Mouse (Mus musculus) cerebellum, postnatal 4 days (tissue): ENCODE measurements around the gene Cacna1h.
A peak's percentile ranks its signal among the peaks of the same experiment; 100 is the strongest.

Experiments
- DNase-seq, 2 experiments: peaks; one replicate each; pipeline ENCODE4 v3.0.0; 2022; ENCODE audit warnings: low spot score in 2 of 2, mixed read lengths in 1 of 2

Gene Cacna1h

GRCm38 (mm10) chr17:25433617-25434606 lies at the start of gene Cacna1h:
Cacna1h (minus strand) TSS chr17:25433783.
- peak; percentile 54 to 73 for DNase-seq

- DNase-seq = no peak
These were observed 48.5 kb upstream of the Cacna1h start for GRCm38 (mm10) chr17:25482092-25482491.

GRCm38 (mm10) chr17:25480820-25481219 lies 47.2 kb upstream of the Cacna1h start:
- DNase-seq = no peak

DNA sequence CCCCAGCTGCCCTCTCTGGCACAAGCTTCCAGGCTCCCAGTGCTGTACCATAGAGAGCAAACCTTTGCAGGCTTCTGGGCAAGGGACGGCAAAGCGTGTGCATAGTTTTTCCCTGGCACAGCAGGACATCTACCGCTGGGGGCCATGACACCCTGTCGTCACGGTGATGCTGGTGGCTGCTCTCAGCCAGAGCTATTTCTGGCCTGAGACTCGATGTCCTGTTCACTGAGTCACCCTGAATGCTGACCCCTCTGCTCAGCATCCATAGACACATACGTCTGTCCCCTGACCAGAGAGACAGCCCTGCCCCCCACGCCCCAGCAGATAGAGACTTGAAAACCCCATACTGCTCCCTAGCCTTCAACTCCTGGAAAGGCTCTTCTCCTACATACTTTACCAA lies 46.6 kb upstream of the Cacna1h start:
- DNase-seq = no peak

- peak in 1 of 2 experiments; percentile 64 for DNase-seq
These were observed 42.6 kb upstream of the Cacna1h start for GRCm38 (mm10) chr17:25475946-25476744.

- peak in 1 of 2 experiments; percentile 59 for DNase-seq
These were observed 40.9 kb upstream of the Cacna1h start for GRCm38 (mm10) chr17:25474330-25475077.

DNA sequence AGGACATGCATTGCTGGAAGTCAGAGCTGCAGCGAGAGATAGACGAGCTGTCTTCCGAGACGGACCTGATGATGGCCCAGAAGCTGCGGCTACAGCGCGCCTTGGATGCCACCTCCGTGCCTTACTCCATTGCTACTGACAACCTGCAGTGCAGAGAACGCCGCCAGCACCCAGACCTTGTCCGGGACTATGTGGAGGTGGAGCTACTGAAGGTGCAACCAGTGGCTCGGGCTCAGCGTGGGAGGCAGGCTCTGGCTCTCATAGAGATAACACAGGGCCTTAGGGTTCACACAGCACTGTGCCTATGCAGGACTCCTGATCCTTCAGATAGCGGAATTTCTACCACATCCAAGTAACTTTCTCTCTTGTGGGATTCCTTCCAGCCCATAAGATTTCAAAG lies 38.5 kb upstream of the Cacna1h start:
- no peak for DNase-seq

- DNase-seq = peak in 1 of 2 experiments; percentile 16
These were observed 37.8 kb upstream of the Cacna1h start for GRCm38 (mm10) chr17:25471418-25471817.

DNA sequence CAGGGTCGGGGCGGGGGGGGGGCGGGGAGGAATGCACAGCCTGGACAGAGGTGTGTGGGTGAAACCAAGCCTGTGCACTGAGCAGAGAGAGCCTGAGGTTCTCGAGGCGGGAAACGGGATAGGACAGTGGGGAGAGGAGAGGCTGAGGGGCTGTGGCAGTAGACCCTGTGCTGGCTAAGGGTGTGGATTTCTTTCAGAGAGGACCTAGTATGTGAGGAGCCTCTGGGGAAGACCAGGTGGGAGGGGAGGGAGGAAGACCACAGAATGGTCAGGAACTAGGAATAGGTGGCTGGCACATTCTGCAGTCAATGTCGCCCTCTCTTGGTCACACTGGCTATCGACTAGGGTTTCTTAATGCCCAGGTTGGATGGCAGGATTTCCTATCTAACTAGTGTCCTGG lies 36.2 kb upstream of the Cacna1h start:
- DNase-seq = peak; percentile 66 to 79

DNA sequence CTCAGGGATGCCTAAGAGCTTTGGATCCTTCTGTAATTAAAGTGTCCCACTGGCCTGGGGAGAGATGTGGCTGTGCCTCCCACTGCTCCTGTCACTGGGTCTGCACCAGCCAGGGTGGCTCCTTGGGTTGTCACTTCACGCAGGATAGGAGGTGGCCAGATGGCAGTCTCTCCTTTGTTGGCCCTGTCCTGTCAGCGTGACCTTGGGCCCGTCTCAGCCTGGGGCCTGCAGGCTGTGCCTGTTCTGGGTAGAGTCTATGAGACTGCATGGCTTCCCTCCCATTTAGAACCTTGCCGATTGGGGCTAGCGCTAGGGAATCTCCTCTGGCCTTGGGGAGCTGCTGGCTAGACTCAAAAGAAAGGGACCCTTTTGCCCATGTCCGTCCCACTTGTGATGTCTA lies 34.7 kb upstream of the Cacna1h start:
- DNase-seq = no peak

DNA sequence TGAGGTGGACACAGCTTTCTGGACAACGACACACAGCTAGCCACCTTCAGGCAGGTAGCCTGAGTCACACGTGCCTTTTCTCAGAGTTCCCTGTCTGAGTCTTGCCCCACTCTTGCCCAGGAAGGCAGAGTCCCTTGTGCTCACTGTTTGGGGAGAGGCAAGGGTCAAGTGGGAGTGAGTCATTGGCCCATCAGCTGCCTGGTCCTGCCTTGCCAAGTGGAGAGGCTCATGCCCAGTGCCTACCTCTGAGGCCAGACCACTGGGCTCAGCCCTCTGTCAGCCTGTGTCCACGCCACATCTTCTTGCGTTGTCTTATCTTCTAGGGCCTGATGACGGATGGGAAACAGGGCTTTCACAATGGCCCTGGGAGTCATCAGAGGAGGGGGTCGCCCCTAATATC lies 34.2 kb upstream of the Cacna1h start:
- DNase-seq = no peak

DNA sequence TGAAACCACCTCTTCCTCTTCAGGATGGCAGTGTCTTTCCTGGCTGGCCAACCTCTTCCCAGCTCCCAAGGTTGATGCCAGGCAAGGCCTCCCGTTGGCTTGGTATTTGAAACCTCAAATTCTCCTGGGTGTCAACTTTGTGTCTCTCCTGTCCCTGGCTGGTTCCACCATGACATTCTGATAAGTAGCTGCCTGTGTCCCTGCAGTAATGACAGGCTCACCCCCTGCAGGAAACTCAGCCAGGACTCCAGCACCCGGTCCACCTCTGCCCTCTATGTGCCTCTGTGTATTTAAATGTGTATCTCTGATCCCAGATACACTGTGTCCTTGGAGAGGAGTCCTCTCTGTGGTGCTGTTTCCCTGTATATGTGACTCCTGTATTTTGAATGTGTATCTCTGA lies 32.7 kb upstream of the Cacna1h start:
- no peak for DNase-seq

DNA sequence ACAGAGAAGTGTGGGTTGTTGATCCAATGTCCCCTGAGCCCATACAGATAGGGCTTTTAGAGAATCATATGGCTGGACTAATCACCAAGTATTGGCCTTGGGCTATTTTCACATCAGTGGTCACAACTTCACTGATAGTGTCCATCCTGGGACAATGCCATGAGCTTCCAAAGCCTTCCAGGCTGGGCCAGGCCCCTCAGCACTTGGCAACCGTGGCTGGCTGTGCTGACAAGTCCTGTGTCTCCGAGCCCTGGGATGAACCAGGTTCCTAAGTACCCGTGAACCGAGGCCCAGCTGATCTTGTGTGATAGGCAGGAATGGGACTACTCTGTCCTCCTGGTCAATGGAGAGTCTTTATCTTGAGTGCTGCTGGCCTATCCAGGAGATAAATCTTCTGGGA lies 30.5 kb upstream of the Cacna1h start:
- no peak for DNase-seq

GRCm38 (mm10) chr17:25463326-25463945 lies 29.9 kb upstream of the Cacna1h start:
- no peak for DNase-seq

DNA sequence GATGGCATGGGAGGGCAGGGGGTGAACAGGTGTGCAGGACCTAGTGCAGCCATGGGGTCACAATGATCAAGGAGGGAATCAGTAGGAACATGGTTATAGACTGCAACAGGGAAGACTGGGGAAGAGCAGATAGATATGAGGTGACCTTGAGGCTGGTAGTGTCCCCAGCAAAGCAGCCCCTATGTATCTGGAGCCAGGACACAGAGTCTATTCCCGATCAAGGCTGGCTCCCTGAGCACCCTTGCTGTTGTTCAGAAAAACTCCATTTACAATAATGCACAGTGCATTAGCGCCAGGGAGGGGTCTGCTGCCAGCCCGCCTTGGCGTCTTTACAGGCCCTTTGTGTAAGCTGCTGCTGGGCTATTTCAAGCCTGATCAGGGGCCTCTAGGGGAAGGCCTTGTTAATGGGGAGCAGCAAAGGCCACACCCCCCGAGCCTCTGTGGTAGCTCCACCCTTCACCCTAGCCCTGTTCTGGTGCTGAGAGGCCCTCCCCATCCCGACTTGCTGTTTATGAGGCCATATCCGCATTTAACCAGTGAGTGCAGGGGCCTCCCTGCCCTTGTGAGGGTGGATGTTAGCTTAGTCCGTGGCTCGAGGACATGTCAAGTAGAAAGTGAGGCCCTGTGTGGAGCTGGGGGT lies 28.8 kb upstream of the Cacna1h start:
- DNase-seq = no peak

GRCm38 (mm10) chr17:25456540-25456939 lies 23.0 kb upstream of the Cacna1h start:
- DNase-seq = no peak

- DNase-seq = no peak
These were observed 20.7 kb upstream of the Cacna1h start, which contains the start of gene Tekt4 for GRCm38 (mm10) chr17:25454272-25454671. Tekt4 (plus strand) TSS chr17:25454615.

- DNase-seq = no peak
These were observed 18.8 kb upstream of the Cacna1h start for GRCm38 (mm10) chr17:25452246-25452965.

DNA sequence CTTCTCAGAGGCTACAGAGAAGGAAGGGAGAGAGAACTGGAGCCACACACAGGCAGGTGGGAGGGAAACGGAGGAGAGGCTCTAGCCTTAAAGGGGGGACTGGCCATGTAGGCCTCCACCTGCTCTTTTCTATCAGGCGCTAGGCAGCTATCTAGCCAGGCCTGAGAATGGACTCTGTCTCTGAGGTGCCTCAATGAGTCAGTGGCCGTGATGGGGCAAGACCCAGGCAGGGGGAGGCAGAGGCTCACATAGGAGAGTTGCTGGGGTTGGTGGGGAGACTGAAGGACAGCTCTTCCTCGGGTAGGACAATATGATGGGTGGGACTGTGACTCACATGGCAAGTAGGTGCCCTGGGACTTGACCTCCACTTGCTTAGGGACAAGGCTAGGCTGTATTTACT lies 16.7 kb upstream of the Cacna1h start:
- no peak for DNase-seq

DNA sequence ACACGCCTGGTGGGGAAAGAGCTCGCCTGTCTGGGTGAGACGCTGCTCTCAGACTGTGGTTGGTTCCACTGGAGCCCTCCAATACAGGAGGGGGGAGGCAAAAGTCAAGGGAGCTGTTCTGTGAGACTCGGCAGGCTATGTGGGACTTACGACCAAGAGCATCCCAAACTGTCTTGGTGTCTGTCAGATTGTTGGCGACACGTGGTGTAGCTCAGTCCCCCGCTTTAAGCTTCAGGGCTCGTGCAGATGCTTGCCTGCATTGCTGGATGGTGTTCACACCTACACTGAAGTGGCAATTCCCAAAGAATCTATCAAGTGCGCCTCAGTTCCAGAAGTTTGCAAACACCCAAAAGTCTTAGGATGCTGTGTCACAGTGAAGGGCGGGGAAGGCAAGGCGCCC lies 14.3 kb upstream of the Cacna1h start:
- DNase-seq = no peak
